Mouse (Mus musculus) intestine, postnatal 0 days (tissue): Measurements from ENCODE around the gene Plpp1. TPM values are rescaled to one million over a fixed set of nuclear protein-coding genes. Genes with fewer than 3 reads are reported as not detected.

Source experiments
- ATAC-seq: fragments of 200-750 bp; cut with Nextera tagmentation; 2 replicates; pipeline ENCODE4 v1.8.0; 2017; ENCODE audit warnings: mild to moderate bottlenecking, moderate TSS enrichment, moderate library complexity
- H3K27ac ChIP-seq: fragments of 300-500 bp; sonication (generic); 2 replicates; pipeline ENCODE4 v1.5.1; 2014; ENCODE audit warnings: mild to moderate bottlenecking, low read depth, low read length, moderate library complexity
- H3K27me3 ChIP-seq: fragments of 300-500 bp; sonication (generic); replicated peaks from 2 replicates; pipeline ENCODE4 v1.6.1; 2014; ENCODE audit warnings: low read length, mixed read lengths; ENCODE audit not compliant: control insufficient read depth, insufficient read depth
- H3K36me3 ChIP-seq: fragments of 300-500 bp; sonication (generic); 2 replicates; pipeline ENCODE4 v1.6.1; 2014; ENCODE audit warnings: mild to moderate bottlenecking, moderate library complexity; ENCODE audit not compliant: control insufficient read depth, insufficient read depth
- H3K4me1 ChIP-seq: fragments of 300-500 bp; sonication (generic); replicated peaks from 2 replicates; pipeline ENCODE4 v1.6.1; 2014; ENCODE audit warnings: antibody characterized with exemption, low read length, mixed read lengths; ENCODE audit not compliant: control insufficient read depth, insufficient read depth
- H3K4me2 ChIP-seq: fragments of 300-500 bp; sonication (generic); replicated peaks from 2 replicates; pipeline ENCODE4 v1.6.1; 2014; ENCODE audit warnings: low read depth, mild to moderate bottlenecking, moderate library complexity
- H3K4me3 ChIP-seq: fragments of 300-500 bp; sonication (generic); 2 replicates; pipeline ENCODE4 v1.5.1; 2014; ENCODE audit warnings: low read depth, low read length
- H3K9ac ChIP-seq: fragments of 300-500 bp; sonication (generic); 2 replicates; pipeline ENCODE4 v1.6.1; 2014; ENCODE audit warnings: mild to moderate bottlenecking, low read depth, low read length
- H3K9me3 ChIP-seq: fragments of 300-500 bp; sonication (generic); 2 replicates; pipeline ENCODE4 v1.6.1; 2016; ENCODE audit warnings: mixed run types; ENCODE audit not compliant: control insufficient read depth
- CTCF ChIP-seq: sonication (generic); IDR thresholded peaks from 2 replicates; pipeline ENCODE4 v1.5.1; 2016; ENCODE audit warnings: low read depth, mild to moderate bottlenecking, control low read depth, antibody characterized with exemption, moderate library complexity
- WGBS: fragments of 180-500 bp; shearing (Covaris S2); extraction: QIAGEN DNeasy Blood & Tissue Kit; methylation state at CpG from one replicate; pipeline ENCODE4 v1.1.7; 2014; 5-methylcytosine and 5-hydroxymethylcytosine counted together
- polyA plus RNA-seq: library from polyadenylated mRNA; unstranded; fragments of >200 nt; fragmentation: Nextera tagmentation; extraction: Ambion mirVana; gene quantifications from 2 replicates; pipeline ENCODE4 v1.2.1, GENCODE M21; 2015

Plpp1 gene
- polyA plus RNA-seq, 1 experiment from 2014 or later, result 98.5 TPM

GRCm38 (mm10) chr13:112807936-112808667, 7.5 kb downstream of the Plpp1 start:
- Histone ChIP-seq H3K27me3 (no peaks in the 10 kb centered on the region), H3K4me1 (no peaks in the 10 kb centered on the region; the same call in 1 of the 2 replicates), H3K9me3 (no peaks in the 10 kb centered on the region), H3K36me3 (no peaks in the 10 kb centered on the region), H3K27ac (peak overlapping the region; percentile 67), H3K9ac (no peak overlapping the region), H3K4me3 (no peak overlapping the region), H3K4me2 (peak overlapping the region; percentile 33)
- WGBS, result 43% methylated on average over 10 of the region's 10 CpGs
- ATAC-seq, result peak; percentile 61
- no peak for TF ChIP-seq CTCF

GRCm38 (mm10) chr13:112809504-112810247, 9.1 kb downstream of the Plpp1 start:
- no peak for TF ChIP-seq CTCF
- no peak overlapping the region for H3K4me2 ChIP-seq
- H3K27me3 ChIP-seq, result no peaks in the 10 kb centered on the region
- no peaks in the 10 kb centered on the region for H3K9me3 ChIP-seq
- no peak overlapping the region for H3K4me3 ChIP-seq
- WGBS, result 54% methylated on average over 7 of the region's 7 CpGs
- H3K36me3 ChIP-seq, result no peaks in the 10 kb centered on the region
- H3K9ac ChIP-seq, result no peak overlapping the region
- no peak overlapping the region for H3K27ac ChIP-seq
- no peak for ATAC-seq
- H3K4me1 ChIP-seq, result no peaks in the 10 kb centered on the region; the same call in 1 of the 2 replicates

DNA sequence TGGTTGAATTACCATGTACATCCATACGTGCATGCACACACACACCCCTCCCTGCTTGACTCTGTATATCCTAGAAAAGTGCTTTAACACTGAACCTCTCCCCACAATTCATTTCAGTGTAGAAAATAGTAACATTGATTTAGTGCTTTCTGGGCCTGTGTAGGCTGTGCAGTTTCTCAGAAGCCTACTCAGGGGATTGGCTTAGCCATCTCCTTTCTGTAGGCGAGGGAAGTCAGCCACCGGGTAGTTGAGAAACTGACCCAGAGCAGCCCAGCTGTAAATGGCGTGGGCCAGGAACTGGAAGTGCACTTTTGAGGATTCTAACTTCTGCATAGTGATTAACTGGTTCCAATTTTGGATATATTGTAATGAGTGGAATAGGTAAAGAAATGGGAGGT, 9.7 kb downstream of the Plpp1 start:
- Histone ChIP-seq H3K9me3 (no peaks in the 10 kb centered on the region), H3K4me3 (no peak overlapping the region), H3K36me3 (no peaks in the 10 kb centered on the region), H3K4me2 (no peak overlapping the region), H3K9ac (no peak overlapping the region), H3K4me1 (no peaks in the 10 kb centered on the region; the same call in 1 of the 2 replicates), H3K27me3 (no peaks in the 10 kb centered on the region), H3K27ac (no peak overlapping the region)
- no peak for ATAC-seq
- no peak for TF ChIP-seq CTCF
- WGBS, result 78% methylated on average over 4 of the region's 4 CpGs

- TF ChIP-seq CTCF, result no peak
- Histone ChIP-seq H3K27me3 (no peaks in the 10 kb centered on the region), H3K4me1 (no peaks in the 10 kb centered on the region; the same call in 1 of the 2 replicates), H3K36me3 (no peaks in the 10 kb centered on the region), H3K9me3 (no peaks in the 10 kb centered on the region), H3K9ac (no peak overlapping the region), H3K27ac (no peak overlapping the region), H3K4me2 (no peak overlapping the region), H3K4me3 (no peak overlapping the region)
- WGBS, result 66% methylated on average over 9 of the region's 9 CpGs
- ATAC-seq, result no peak
Measured at GRCm38 (mm10) chr13:112810751-112811150, 10.2 kb downstream of the Plpp1 start.

DNA sequence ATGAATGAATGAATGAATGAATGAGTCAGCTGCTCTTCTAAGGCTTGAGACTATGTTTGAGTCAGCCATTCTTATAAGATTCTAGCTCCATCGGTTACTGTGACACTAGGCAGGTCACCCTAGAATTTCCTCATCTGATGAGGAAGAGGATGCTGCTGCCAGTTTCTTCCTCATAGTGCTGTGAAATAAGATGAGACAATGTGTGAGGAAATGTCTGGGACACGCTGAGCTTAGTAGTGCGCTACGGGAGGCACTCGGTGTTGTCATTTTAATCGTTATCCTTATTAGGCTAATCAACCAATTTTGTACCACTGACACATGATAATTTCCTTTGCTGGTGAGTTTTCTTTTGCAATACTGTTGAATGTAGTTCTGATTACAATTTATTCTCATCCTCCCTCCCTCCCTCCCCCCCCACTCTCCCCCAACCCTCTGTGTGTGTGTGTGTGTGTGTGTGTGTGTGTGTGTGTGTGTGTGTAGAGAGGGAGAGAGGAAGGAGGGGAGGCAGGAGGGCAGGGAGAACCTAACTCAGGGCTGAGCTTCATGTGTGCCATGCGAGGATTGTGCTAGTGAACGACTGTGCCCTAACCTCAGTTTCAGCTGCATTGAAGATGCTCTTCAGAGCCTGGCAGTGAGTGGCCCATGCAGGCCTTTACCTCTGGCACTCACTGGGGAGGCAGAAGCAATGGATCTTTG, 11.3 kb downstream of the Plpp1 start:
- no peak overlapping the region for H3K27ac ChIP-seq
- H3K27me3 ChIP-seq, result no peaks in the 10 kb centered on the region
- no peak overlapping the region for H3K4me2 ChIP-seq
- H3K36me3 ChIP-seq, result no peaks in the 10 kb centered on the region
- ATAC-seq, result no peak
- no peak for TF ChIP-seq CTCF
- H3K4me1 ChIP-seq, result no peaks in the 10 kb centered on the region
- H3K9me3 ChIP-seq, result no peaks in the 10 kb centered on the region
- H3K9ac ChIP-seq, result no peak overlapping the region
- H3K4me3 ChIP-seq, result no peak overlapping the region
- 84% methylated on average over 8 of the region's 8 CpGs for WGBS

DNA sequence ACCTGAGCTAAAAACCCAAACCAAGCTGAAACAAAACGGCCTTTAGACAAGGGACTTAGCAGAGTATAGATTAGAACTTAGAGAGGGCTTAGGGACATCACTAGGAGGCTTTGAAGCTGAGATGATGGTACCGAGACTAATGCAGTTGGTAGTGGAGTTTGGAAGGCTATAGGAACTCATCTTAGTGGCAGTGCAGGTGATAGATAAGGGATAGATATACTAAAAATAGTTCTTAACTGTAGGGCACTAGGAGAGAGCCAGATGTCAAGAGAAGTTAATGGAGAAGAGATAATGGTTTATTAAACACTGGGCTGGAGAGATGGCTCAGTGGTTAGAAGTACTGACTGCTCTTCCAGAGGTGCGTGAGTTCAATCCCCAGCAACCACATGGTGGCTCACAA, 15.4 kb downstream of the Plpp1 start:
- Histone ChIP-seq H3K27me3 (no peaks in the 10 kb centered on the region), H3K4me3 (no peak overlapping the region), H3K27ac (no peak overlapping the region), H3K9ac (no peak overlapping the region), H3K4me2 (no peak overlapping the region), H3K36me3 (no peaks in the 10 kb centered on the region), H3K9me3 (no peaks in the 10 kb centered on the region), H3K4me1 (no peaks in the 10 kb centered on the region)
- no peak for TF ChIP-seq CTCF
- 90% methylated on average over 3 of the region's 3 CpGs for WGBS
- no peak for ATAC-seq
